Mouse (Mus musculus) CH12.LX (cell line): ENCODE results near the gene 1810046K07Rik. TPM values are rescaled to one million over a fixed set of nuclear protein-coding genes. Genes with fewer than 3 reads are reported as not detected.

Experiments
- DNase-seq: peaks from one replicate; pipeline ENCODE4 v3.0.0-alpha.2; 2013; ENCODE audit errors: extremely low read depth
- H3K27ac ChIP-seq: 2 replicates; pipeline ENCODE4 v1.5.1; 2012; ENCODE audit warnings: low read depth, mild to moderate bottlenecking, control low read depth, moderate library complexity; ENCODE audit not compliant: insufficient read depth
- H3K27me3 ChIP-seq: replicated peaks from 2 replicates; pipeline ENCODE3; 2012; ENCODE audit warnings: inconsistent platforms
- H3K36me3 ChIP-seq, 2 experiments: replicated peaks in 1 of 2; 2 replicates each; pipeline versions ENCODE3 to v1.6.1; 2012; ENCODE audit warnings: inconsistent platforms in 1 of 2, low read length in 1 of 2, mild to moderate bottlenecking in 1 of 2, mixed read lengths in 1 of 2, moderate library complexity in 1 of 2; ENCODE audit not compliant: control insufficient read depth in 1 of 2, insufficient read depth in 1 of 2
- H3K4me1 ChIP-seq, 2 experiments: 2 replicates each; pipeline ENCODE4 v1.6.1; 2012; ENCODE audit warnings: inconsistent platforms in 1 of 2, moderate library complexity in 1 of 2; ENCODE audit not compliant: insufficient read depth in 2 of 2, control insufficient read depth in 1 of 2
- H3K4me2 ChIP-seq: 2 replicates; pipeline ENCODE4 v1.6.1; 2012; ENCODE audit warnings: low read depth, mild to moderate bottlenecking, control low read depth; ENCODE audit not compliant: poor library complexity, insufficient read depth, severe bottlenecking
- H3K4me3 ChIP-seq, 3 experiments: fragments of 150-350 bp in 1 of 3; sonication (generic) in 1 of 3; replicated peaks in 1 of 3; 2 replicates each; pipeline versions ENCODE3 to v1.5.1; 2011 to 2012; ENCODE audit warnings: low read depth in 2 of 3, low read length in 2 of 3, mild to moderate bottlenecking in 2 of 3, moderate library complexity in 2 of 3, control low read depth in 1 of 3, improper control_type of control experiment in 1 of 3, inconsistent platforms in 1 of 3, mixed read lengths in 1 of 3; ENCODE audit not compliant: poor library complexity in 1 of 3
- H3K79me2 ChIP-seq: replicated peaks from 2 replicates; pipeline ENCODE4 v1.6.1; 2012; ENCODE audit warnings: mild to moderate bottlenecking, moderate library complexity; ENCODE audit not compliant: control insufficient read depth, poor library complexity, insufficient read depth, severe bottlenecking; ENCODE audit errors: extremely low read depth
- H3K9ac ChIP-seq: 2 replicates; pipeline ENCODE4 v1.6.1; 2012; ENCODE audit warnings: low read depth, mild to moderate bottlenecking, control low read depth, moderate library complexity; ENCODE audit not compliant: insufficient read depth
- H3K9me3 ChIP-seq: replicated peaks from 2 replicates; pipeline ENCODE3; 2012; ENCODE audit warnings: low read length, inconsistent platforms, mixed read lengths
- BHLHE40 ChIP-seq: IDR thresholded peaks from 2 replicates; pipeline ENCODE4 v1.6.1; 2011; ENCODE audit warnings: mild to moderate bottlenecking, low read depth, low read length, improper control_type of control experiment
- CHD1 ChIP-seq: IDR thresholded peaks from 2 replicates; pipeline ENCODE4 v1.6.1; 2012; ENCODE audit warnings: low read depth, low read length, improper control_type of control experiment, inconsistent platforms
- CTCF ChIP-seq, 2 experiments: IDR thresholded peaks in 1 of 2; conservative IDR thresholded peaks in 1 of 2; 2 replicates each; pipeline ENCODE4 v1.5.1; 2011 to 2012; ENCODE audit warnings: low read depth in 2 of 2, low read length in 2 of 2, improper control_type of control experiment in 1 of 2, inconsistent platforms in 1 of 2, mild to moderate bottlenecking in 1 of 2, moderate library complexity in 1 of 2
- E2F4 ChIP-seq: IDR thresholded peaks from 2 replicates; pipeline ENCODE4 v1.6.1; 2011; ENCODE audit warnings: low read depth, low read length, improper control_type of control experiment; ENCODE audit not compliant: insufficient replicate concordance
- EP300 ChIP-seq: IDR thresholded peaks from 2 replicates; pipeline ENCODE4 v1.6.1; 2011; ENCODE audit warnings: low read length, improper control_type of control experiment
- ETS1 ChIP-seq: conservative IDR thresholded peaks from 2 replicates; pipeline ENCODE4 v1.6.1; 2012; ENCODE audit warnings: low read depth, mild to moderate bottlenecking, inconsistent platforms, low read length, improper control_type of control experiment, moderate library complexity
- GABPA ChIP-seq: IDR thresholded peaks from 2 replicates; pipeline ENCODE4 v1.6.1; 2012; ENCODE audit warnings: low read depth, low read length, improper control_type of control experiment, inconsistent platforms; ENCODE audit not compliant: insufficient replicate concordance
- HCFC1 ChIP-seq: IDR thresholded peaks from 2 replicates; pipeline ENCODE4 v1.6.1; 2012; ENCODE audit warnings: low read depth, mild to moderate bottlenecking, inconsistent platforms, low read length, improper control_type of control experiment
- IRF4 ChIP-seq: IDR thresholded peaks from 2 replicates; pipeline ENCODE4 v1.6.1; 2014; ENCODE audit warnings: low read depth, mild to moderate bottlenecking, inconsistent platforms, low read length, improper control_type of control experiment
- JUND ChIP-seq: conservative IDR thresholded peaks from 2 replicates; pipeline ENCODE4 v1.6.1; 2011; ENCODE audit warnings: low read depth, low read length, improper control_type of control experiment
- KAT2A ChIP-seq: IDR thresholded peaks from 2 replicates; pipeline ENCODE4 v1.6.1; 2012; ENCODE audit warnings: low read length, improper control_type of control experiment, inconsistent platforms; ENCODE audit not compliant: insufficient replicate concordance
- MAFK ChIP-seq: IDR thresholded peaks from 2 replicates; pipeline ENCODE4 v1.6.1; 2011; ENCODE audit warnings: low read length, improper control_type of control experiment; ENCODE audit not compliant: insufficient replicate concordance
- MAX ChIP-seq: IDR thresholded peaks from 2 replicates; pipeline ENCODE4 v1.6.1; 2011; ENCODE audit warnings: low read length, improper control_type of control experiment
- MAZ ChIP-seq: IDR thresholded peaks from 2 replicates; pipeline ENCODE4 v1.6.1; 2012; ENCODE audit warnings: low read depth, mild to moderate bottlenecking, inconsistent platforms, low read length, improper control_type of control experiment, moderate library complexity
- MEF2A ChIP-seq: IDR thresholded peaks from 2 replicates; pipeline ENCODE4 v1.6.1; 2014; ENCODE audit warnings: low read depth, mild to moderate bottlenecking, inconsistent platforms, low read length, improper control_type of control experiment, borderline replicate concordance
- MYC ChIP-seq: IDR thresholded peaks from 2 replicates; pipeline ENCODE4 v1.6.1; 2011; ENCODE audit warnings: low read depth, mild to moderate bottlenecking, improper control_type of control experiment, low read length
- NELFE ChIP-seq: IDR thresholded peaks from 2 replicates; pipeline ENCODE4 v1.6.1; 2011; ENCODE audit warnings: low read depth, low read length, improper control_type of control experiment
- NRF1 ChIP-seq: IDR thresholded peaks from 2 replicates; pipeline ENCODE4 v1.6.1; 2014; ENCODE audit warnings: low read depth, mild to moderate bottlenecking, inconsistent platforms, low read length, improper control_type of control experiment, moderate library complexity
- POLR2A ChIP-seq: IDR thresholded peaks from 2 replicates; pipeline ENCODE4 v1.6.1; 2011; ENCODE audit warnings: low read depth, mild to moderate bottlenecking, improper control_type of control experiment, low read length
- POLR2AphosphoS2 ChIP-seq: IDR thresholded peaks from 2 replicates; pipeline ENCODE4 v1.6.1; 2011; ENCODE audit warnings: low read depth, low read length, improper control_type of control experiment
- RAD21 ChIP-seq: IDR thresholded peaks from 2 replicates; pipeline ENCODE4 v1.6.1; 2011; ENCODE audit warnings: low read depth, mild to moderate bottlenecking, low read length, improper control_type of control experiment, moderate library complexity
- RCOR1 ChIP-seq: conservative IDR thresholded peaks from 2 replicates; pipeline ENCODE4 v1.6.1; 2012; ENCODE audit warnings: low read depth, mild to moderate bottlenecking, inconsistent platforms, low read length, improper control_type of control experiment
- SIN3A ChIP-seq: IDR thresholded peaks from 2 replicates; pipeline ENCODE4 v1.6.1; 2012; ENCODE audit warnings: low read length, improper control_type of control experiment, inconsistent platforms
- SMC3 ChIP-seq: IDR thresholded peaks from 2 replicates; pipeline ENCODE4 v1.6.1; 2011; ENCODE audit warnings: low read depth, low read length, improper control_type of control experiment
- TBP ChIP-seq: conservative IDR thresholded peaks from 2 replicates; pipeline ENCODE4 v1.6.1; 2011; ENCODE audit warnings: low read depth, low read length, improper control_type of control experiment
- TCF12 ChIP-seq: IDR thresholded peaks from 2 replicates; pipeline ENCODE4 v1.6.1; 2014; ENCODE audit warnings: low read depth, mild to moderate bottlenecking, inconsistent platforms, low read length, improper control_type of control experiment
- UBTF ChIP-seq: IDR thresholded peaks from 2 replicates; pipeline ENCODE4 v1.6.1; 2012; ENCODE audit warnings: low read depth, mild to moderate bottlenecking, inconsistent platforms, low read length, improper control_type of control experiment, moderate library complexity
- USF1 ChIP-seq: IDR thresholded peaks from 2 replicates; pipeline ENCODE4 v1.6.1; 2014; ENCODE audit warnings: low read depth, mild to moderate bottlenecking, inconsistent platforms, low read length, improper control_type of control experiment
- USF2 ChIP-seq: conservative IDR thresholded peaks from 2 replicates; pipeline ENCODE4 v1.6.1; 2011; ENCODE audit warnings: low read depth, low read length, improper control_type of control experiment
- ZC3H11A ChIP-seq: IDR thresholded peaks from 2 replicates; pipeline ENCODE4 v1.6.1; 2012; ENCODE audit warnings: low read depth, mild to moderate bottlenecking, inconsistent platforms, low read length, improper control_type of control experiment
- ZKSCAN1 ChIP-seq: IDR thresholded peaks from 2 replicates; pipeline ENCODE4 v1.6.1; 2012; ENCODE audit warnings: low read depth, inconsistent platforms, low read length, improper control_type of control experiment, borderline replicate concordance
- ZMIZ1 ChIP-seq: IDR thresholded peaks from 2 replicates; pipeline ENCODE4 v1.6.1; 2012; ENCODE audit warnings: low read depth, mild to moderate bottlenecking, inconsistent platforms, low read length, improper control_type of control experiment
- ZNF384 ChIP-seq: IDR thresholded peaks from 2 replicates; pipeline ENCODE4 v1.6.1; 2012; ENCODE audit warnings: low read depth, low read length, improper control_type of control experiment, inconsistent platforms
- dilution Hi-C: fragments of 300-500 bp; cut with MboI; formaldehyde crosslinking; loops from 2 replicates; pipeline ENCODE4 v1.14.3; 2020; ENCODE audit warnings: low sequenced_read_pairs; ENCODE audit not compliant: extremely low pct_unique_long_range_greater_than_20kb, extremely low pct_ligation_motif_present
- in situ Hi-C: fragments of 300-500 bp; cut with MboI; formaldehyde crosslinking; loops from 3 replicates; pipeline ENCODE4 v1.14.3; 2019; ENCODE audit warnings: low sequenced_read_pairs, low pct_ligation_motif_present, low pct_unique_long_range_greater_than_20kb, mixed read lengths
- polyA plus RNA-seq: library from polyadenylated mRNA; unstranded; fragments of >175 nt; gene quantifications from 2 replicates; pipeline ENCODE4 v1.2.1, GENCODE M21; 2012; ENCODE audit warnings: low read depth; ENCODE audit not compliant: insufficient read length
- total RNA-seq, 2 experiments: library from RNA; depleted of rRNA; stranded (reverse); fragments of 300-350 nt in 1 of 2; fragments of >200 nt in 1 of 2; gene quantifications; 2 replicates each; pipeline ENCODE4 v1.2.3; 2012 to 2014

The 1810046K07Rik gene
- total and polyA plus RNA-seq, 3 experiments: 33.4 to 188 (median 59.9) TPM

DNA sequence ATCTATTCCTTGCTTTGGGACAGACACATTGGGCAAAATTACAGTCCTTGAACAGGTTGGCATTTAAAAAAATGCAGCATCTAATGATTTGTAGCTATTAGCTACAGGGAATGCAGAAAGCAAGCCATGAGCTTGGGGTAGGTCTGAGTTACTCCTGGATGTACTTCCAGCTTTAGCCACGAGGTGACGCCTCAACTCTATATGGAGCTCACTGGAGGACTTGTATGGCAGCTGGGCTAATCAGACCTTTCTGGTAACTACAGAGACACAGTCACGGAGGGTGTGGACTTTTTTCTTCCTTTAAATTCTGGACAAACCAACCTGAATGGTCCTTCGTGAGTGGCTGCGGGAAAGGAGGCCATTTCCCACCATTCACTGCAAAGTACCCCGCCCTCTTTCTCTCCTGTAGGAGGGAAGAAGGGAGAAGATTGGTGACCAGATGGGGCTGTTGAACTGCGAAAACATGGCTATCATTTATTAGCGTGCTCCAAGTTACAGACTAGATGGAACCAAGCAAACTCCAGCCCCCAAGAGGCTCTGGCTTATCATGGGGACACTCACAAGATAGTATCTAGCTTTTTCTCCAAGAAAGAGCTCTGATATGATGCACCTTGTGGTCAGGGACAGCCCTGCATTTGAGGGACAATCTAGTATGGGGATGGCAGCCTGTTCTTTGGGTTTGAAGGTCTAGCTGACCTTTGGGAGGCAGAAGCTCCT lies 6.7 kb upstream of the 1810046K07Rik start (continued):
- TF ChIP-seq GABPA: no peak
- TF ChIP-seq USF1: no peak
- TF ChIP-seq MYC: peak; percentile 82; the same call in 1 of the 2 replicates
- no peak for TF ChIP-seq ZMIZ1

DNA sequence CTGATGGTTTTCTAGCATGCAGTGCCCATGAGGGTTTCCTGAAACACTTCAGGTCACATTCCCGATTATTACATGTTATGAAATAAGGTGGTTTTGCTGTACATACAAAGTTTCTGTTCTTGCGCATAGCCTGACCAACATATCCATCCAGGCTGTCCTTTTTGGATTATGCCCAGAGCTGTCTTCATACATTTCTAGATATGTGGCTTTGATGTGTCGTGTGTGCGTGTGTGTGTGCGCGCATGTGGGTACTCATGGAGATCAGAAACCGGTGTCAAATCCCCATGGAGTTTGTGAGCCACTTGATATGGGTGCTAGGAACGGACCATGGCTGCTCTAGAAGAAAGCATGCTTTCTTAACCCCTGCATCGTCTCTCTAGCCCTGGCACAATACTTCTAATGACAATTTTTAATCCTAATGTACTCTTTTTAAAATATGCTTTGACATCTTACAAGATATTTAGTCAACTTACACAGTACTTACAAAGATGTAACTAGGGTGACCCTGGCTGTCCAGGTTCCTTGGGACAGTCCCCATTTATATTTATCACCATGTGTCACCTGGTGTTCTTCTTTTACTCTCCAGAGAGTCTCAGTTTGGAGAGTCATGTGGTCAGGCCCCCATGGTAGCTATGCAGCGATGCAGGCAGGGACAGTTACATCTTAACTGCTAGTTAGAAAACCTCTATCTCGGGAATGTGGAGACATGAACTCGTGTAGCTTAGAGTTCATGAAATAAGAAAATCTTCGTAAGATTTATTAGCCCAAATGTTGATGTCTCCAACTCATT lies 2.9 kb upstream of the 1810046K07Rik start:
- H3K4me2 ChIP-seq: peak overlapping the region; percentile 69
- no peak overlapping the region for H3K4me3 ChIP-seq
- H3K9me3 ChIP-seq: no peaks in the 10 kb centered on the region
- peaks cover 0 to 2% of the 10 kb centered on the region in 2 experiments for H3K36me3 ChIP-seq
- in situ Hi-C loops (loop anchor here (25.0 kb wide), 2 partner anchors 431 to 581 kb away; partner anchors contain the start of gene Arhgap20), dilution Hi-C loops (no loop called here)
- H3K79me2 ChIP-seq: peaks cover 22% of the 10 kb centered on the region
- peak overlapping the region; percentile 46 for H3K9ac ChIP-seq
- H3K27me3 ChIP-seq: no peaks in the 10 kb centered on the region
- peak; percentile 88 for DNase-seq
- peaks cover 17 to 63% of the 10 kb centered on the region in 2 experiments for H3K4me1 ChIP-seq
- peak overlapping the region; percentile 96 for H3K27ac ChIP-seq
- TF ChIP-seq KAT2A: 0 out of 2 replicates have a peak, but pooled peaks have one; percentile 63
- no peak for TF ChIP-seq GABPA
- no peak; the same call in 1 of the 2 replicates for TF ChIP-seq SIN3A
- no peak for TF ChIP-seq SMC3
- peak; percentile 80 for TF ChIP-seq TCF12
- TF ChIP-seq ETS1: peak; percentile 35
- peak; percentile 69 for TF ChIP-seq BHLHE40
- 0 out of 2 replicates have a peak, but pooled peaks have one; percentile 29 for TF ChIP-seq IRF4
- TF ChIP-seq E2F4: no peak
- no peak for TF ChIP-seq ZC3H11A
- no peak; the same call in none of the 2 replicates for TF ChIP-seq RCOR1
- TF ChIP-seq EP300: peak; percentile 86
- no peak for TF ChIP-seq POLR2AphosphoS2
- peak; percentile 80; the same call in 1 of the 2 replicates for TF ChIP-seq TBP
- no peak for TF ChIP-seq UBTF
- peak; percentile 83; the same call in 1 of the 2 replicates for TF ChIP-seq CHD1
- peak; percentile 79 for TF ChIP-seq USF1
- peak; percentile 87 for TF ChIP-seq MAX
- TF ChIP-seq NRF1: peak; percentile 53
- no peak for TF ChIP-seq ZNF384
- TF ChIP-seq ZKSCAN1: no peak
- no peak for TF ChIP-seq JUND
- 0 out of 2 replicates have a peak, but pooled peaks have one; percentile 24 for TF ChIP-seq MAFK
- no peak; the same call in 1 of the 2 replicates for TF ChIP-seq RAD21
- TF ChIP-seq NELFE: peak; percentile 55
- no peak for TF ChIP-seq HCFC1
- no peak for TF ChIP-seq MAZ
- no peak for TF ChIP-seq CTCF (conservative IDR thresholded peaks at IDR 0.05 in 1 of 2, IDR thresholded peaks at IDR 0.05 in 1 of 2; ENCODE audit: low read depth in 2 of 2, low read length in 2 of 2)
- peak; percentile 66 for TF ChIP-seq USF2
- peak; percentile 97 for TF ChIP-seq MEF2A
- 0 out of 2 replicates have a peak, but pooled peaks have one; percentile 27 for TF ChIP-seq ZMIZ1
- peak; percentile 43; the same call in 1 of the 2 replicates for TF ChIP-seq POLR2A
- peak; percentile 91 for TF ChIP-seq MYC
